Mouse (Mus musculus): ENCODE data around the gene Aoc1.
"Not testable (repeated sequence)": the region's sequence is repeated elsewhere in the genome, so short reads cannot be mapped to it uniquely, and the experiment has no call there.

Gene Aoc1

GRCm38 (mm10) chr6:48861616-48862280 is 10.9 kb upstream of the Aoc1 start:
- no peak for DNase-seq

GRCm38 (mm10) chr6:48862816-48863215 is 9.9 kb upstream of the Aoc1 start:
- no peak for DNase-seq

GRCm38 (mm10) chr6:48863488-48863887 is 9.2 kb upstream of the Aoc1 start:
- DNase-seq, result no peak

- no peak for DNase-seq
Observed at GRCm38 (mm10) chr6:48864181-48864580, 8.5 kb upstream of the Aoc1 start.

- no peak for DNase-seq
Observed at GRCm38 (mm10) chr6:48864723-48865122, 8.0 kb upstream of the Aoc1 start.

GRCm38 (mm10) chr6:48865152-48865745 is 7.4 kb upstream of the Aoc1 start:
- no peak for DNase-seq

GRCm38 (mm10) chr6:48866355-48866950 is 6.2 kb upstream of the Aoc1 start:
- peak; percentile 29 for DNase-seq

GRCm38 (mm10) chr6:48867158-48867557 is 5.5 kb upstream of the Aoc1 start:
- no peak for DNase-seq

GRCm38 (mm10) chr6:48869774-48870173 is 2.9 kb upstream of the Aoc1 start:
- DNase-seq, result no peak

- DNase-seq, result no peak
Observed at GRCm38 (mm10) chr6:48874576-48874975, 1.9 kb downstream of the Aoc1 start.

- DNase-seq, result no peak
Observed at GRCm38 (mm10) chr6:48875515-48875914, 2.8 kb downstream of the Aoc1 start.

- no peak for DNase-seq
Observed at GRCm38 (mm10) chr6:48876510-48877135, 3.9 kb downstream of the Aoc1 start.

GRCm38 (mm10) chr6:48894203-48894602 is 21.5 kb downstream of the Aoc1 start:
- DNase-seq, result no peak

GRCm38 (mm10) chr6:48894938-48895818 is 22.5 kb downstream of the Aoc1 start:
- DNase-seq, result no peak

- no peak for DNase-seq
Observed at GRCm38 (mm10) chr6:48895941-48896340, 23.2 kb downstream of the Aoc1 start.

- no peak for DNase-seq
Observed at GRCm38 (mm10) chr6:48896956-48897355, 24.3 kb downstream of the Aoc1 start.

- not testable (repeated sequence) for DNase-seq
Observed at GRCm38 (mm10) chr6:48901316-48901715, 28.6 kb downstream of the Aoc1 start.

- DNase-seq, result no peak
Observed at GRCm38 (mm10) chr6:48902511-48903406, 30.1 kb downstream of the Aoc1 start.

GRCm38 (mm10) chr6:48903437-48903836 is 30.7 kb downstream of the Aoc1 start:
- DNase-seq, result no peak

- DNase-seq, result no peak
Observed at GRCm38 (mm10) chr6:48905606-48906005, 32.9 kb downstream of the Aoc1 start.

- DNase-seq, result no peak
Observed at GRCm38 (mm10) chr6:48906371-48906770, 33.7 kb downstream of the Aoc1 start.

GRCm38 (mm10) chr6:48909229-48909628 is 36.5 kb downstream of the Aoc1 start:
- DNase-seq, result no peak
